In genomic region chr5:148812840-148813239, GRCm38 (mm10) we compare ENCODE assay signal across 10 mouse cellular contexts.
"Had no signal": no experiment of that assay in that cellular context is flagged by ENCODE, and none has a peak within 500 bp of the region (broad histone marks: within the 10 kb centered on the region; RNA-seq: fewer than 3 reads in every experiment).

No protein-coding gene starts in this region.

- DNase-seq: right cerebral cortex, adult 18-20 months; right cerebral cortex, postnatal 25 days; thymus, adult 18-20 months had no signal

- H3K4me2 ChIP-seq: lung, embryonic 14.5 days; midbrain, embryonic 12.5 days; midbrain, embryonic 15.5 days; neural tube, embryonic 13.5 days; neural tube, embryonic 15.5 days had no signal

- H3K9me3 ChIP-seq: midbrain, embryonic 10.5 days; midbrain, embryonic 15.5 days; neural tube, embryonic 13.5 days; neural tube, embryonic 15.5 days had no signal

- H3K9ac ChIP-seq: lung, embryonic 14.5 days; midbrain, embryonic 12.5 days; midbrain, embryonic 15.5 days; neural tube, embryonic 13.5 days; neural tube, embryonic 15.5 days had no signal

- H3K36me3 ChIP-seq: midbrain, embryonic 10.5 days; midbrain, embryonic 12.5 days; midbrain, embryonic 15.5 days; neural tube, embryonic 13.5 days; neural tube, embryonic 15.5 days had no signal

- H3K27ac ChIP-seq: midbrain, embryonic 10.5 days; midbrain, embryonic 12.5 days; midbrain, embryonic 15.5 days; neural tube, embryonic 13.5 days; neural tube, embryonic 15.5 days had no signal

- H3K4me3 ChIP-seq: midbrain, embryonic 10.5 days; midbrain, embryonic 12.5 days; midbrain, embryonic 15.5 days; myocyte; neural tube, embryonic 13.5 days; neural tube, embryonic 15.5 days had no signal

- ATAC-seq: midbrain, embryonic 15.5 days had no signal

- H3K4me1 ChIP-seq: neural tube, embryonic 13.5 days had no signal
